Mouse (Mus musculus) lung, postnatal 25 days (tissue): Measurements from ENCODE around the gene Gnaz.

ENCODE experiments used
- DNase-seq: peaks from one replicate; pipeline ENCODE4 v3.0.0; 2022; ENCODE audit warnings: low spot score

Gene Gnaz

GRCm38 (mm10) chr10:74969266-74969665 is 2.3 kb downstream of the Gnaz start:
- no peak for DNase-seq

GRCm38 (mm10) chr10:74973026-74973425 is 6.0 kb downstream of the Gnaz start:
- DNase-seq: no peak

- DNase-seq: no peak
Observed at GRCm38 (mm10) chr10:74975626-74976025, 8.6 kb downstream of the Gnaz start.

- no peak for DNase-seq
Observed at GRCm38 (mm10) chr10:74976429-74976828, 9.5 kb downstream of the Gnaz start.

GRCm38 (mm10) chr10:74978056-74978455 is 11.1 kb downstream of the Gnaz start:
- DNase-seq: no peak

GRCm38 (mm10) chr10:74981159-74981558 is 14.2 kb downstream of the Gnaz start:
- no peak for DNase-seq

- DNase-seq: no peak
Observed at GRCm38 (mm10) chr10:74983176-74983575, 16.2 kb downstream of the Gnaz start.

GRCm38 (mm10) chr10:74987698-74988470 is 20.9 kb downstream of the Gnaz start:
- no peak for DNase-seq

GRCm38 (mm10) chr10:74989814-74990213 is 22.8 kb downstream of the Gnaz start:
- no peak for DNase-seq

- DNase-seq: peak; percentile 50
Observed at GRCm38 (mm10) chr10:74990584-74991322, 23.8 kb downstream of the Gnaz start.

GRCm38 (mm10) chr10:74994863-74995262 is 27.9 kb downstream of the Gnaz start:
- no peak for DNase-seq

- DNase-seq: no peak
Observed at GRCm38 (mm10) chr10:74995377-74995776, 28.4 kb downstream of the Gnaz start.

- DNase-seq: no peak
Observed at GRCm38 (mm10) chr10:75001391-75001790, 34.4 kb downstream of the Gnaz start.

- DNase-seq: peak; percentile 56
Observed at GRCm38 (mm10) chr10:75004067-75004466, 37.1 kb downstream of the Gnaz start.

- no peak for DNase-seq
Observed at GRCm38 (mm10) chr10:75006889-75007662, 40.1 kb downstream of the Gnaz start.

- no peak for DNase-seq
Observed at GRCm38 (mm10) chr10:75010704-75011103, 43.7 kb downstream of the Gnaz start.

- DNase-seq: no peak
Observed at GRCm38 (mm10) chr10:75015465-75015864, 48.5 kb downstream of the Gnaz start.

- no peak for DNase-seq
Observed at GRCm38 (mm10) chr10:75016481-75016880, 49.5 kb downstream of the Gnaz start.

GRCm38 (mm10) chr10:75020271-75020670 is 53.3 kb downstream of the Gnaz start:
- DNase-seq: peak; percentile 13

GRCm38 (mm10) chr10:75021138-75021537 is 54.2 kb downstream of the Gnaz start:
- DNase-seq: peak; percentile 73

GRCm38 (mm10) chr10:75026491-75026890 is 59.5 kb downstream of the Gnaz start:
- no peak for DNase-seq

GRCm38 (mm10) chr10:75028743-75029142 is 61.8 kb downstream of the Gnaz start:
- no peak for DNase-seq

GRCm38 (mm10) chr10:75029677-75030076 is 62.7 kb downstream of the Gnaz start:
- DNase-seq: no peak
